Mouse (Mus musculus): ENCODE data around the gene Lctl.

Gene Lctl

DNA sequence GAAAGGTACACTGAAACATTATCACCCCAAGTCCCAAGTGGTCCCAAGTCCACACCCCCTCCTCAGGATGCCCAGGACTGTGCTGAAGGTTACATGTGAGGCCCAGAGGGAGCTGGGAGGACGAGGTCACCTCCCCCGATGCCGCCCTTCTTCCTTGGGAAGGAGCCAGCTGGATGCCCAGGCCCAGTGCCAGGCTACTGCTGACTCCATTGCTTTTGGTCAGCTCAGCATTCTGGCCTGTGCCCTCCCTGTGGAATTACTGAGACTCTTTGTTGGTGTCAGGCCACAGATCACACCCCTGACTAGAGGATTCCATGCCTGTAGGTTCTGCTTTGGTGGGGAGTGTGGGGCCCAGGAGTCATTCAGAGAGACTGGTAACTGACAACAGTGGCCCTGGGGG lies at the start of gene Lctl:
Lctl (plus strand) TSS at position 272 of the 400 bp plus-strand sequence.
- DNase-seq (ENCODE audit: low spot score in 2 of 2): no peak

DNA sequence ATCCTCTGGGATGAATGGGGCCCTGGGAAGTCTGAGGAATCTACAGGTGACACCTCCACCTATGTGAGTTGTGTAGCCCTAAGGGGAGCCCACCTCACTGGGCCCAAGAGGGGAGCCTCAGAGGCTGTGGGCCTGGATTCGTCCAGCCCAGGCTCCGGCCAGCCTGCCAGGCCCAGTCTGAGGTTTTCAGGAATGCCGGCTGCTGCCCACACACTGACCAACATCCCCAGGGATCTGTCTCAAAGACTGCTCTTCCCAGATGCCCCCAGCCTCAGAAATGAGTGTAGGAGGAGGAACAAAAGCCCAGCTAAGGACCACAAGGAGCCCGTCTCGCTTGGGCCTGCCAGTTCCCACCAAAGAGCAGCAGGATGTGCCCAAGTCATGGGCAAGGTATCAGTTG lies 49.2 kb upstream of the Lctl start:
- no peak for DNase-seq (ENCODE audit: low spot score in 2 of 2)

DNA sequence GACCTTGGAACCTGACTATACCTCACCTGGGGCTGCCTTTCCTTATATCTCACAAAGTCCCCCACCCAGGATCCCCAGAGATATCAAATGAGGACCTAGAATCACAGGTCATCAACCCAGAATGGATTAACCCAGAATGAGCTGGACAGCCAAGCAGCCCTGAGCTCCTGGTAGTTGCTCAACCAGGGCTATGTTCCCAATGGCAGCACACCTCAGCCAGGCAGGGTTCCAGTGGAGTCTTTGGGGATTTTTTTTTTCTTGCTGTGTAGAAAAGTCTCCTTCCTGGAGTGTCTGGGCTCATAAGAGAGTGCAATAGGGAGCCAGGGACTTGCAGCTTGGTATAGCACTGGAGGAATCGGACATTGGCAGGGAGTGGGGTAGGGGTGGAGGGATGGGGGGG lies 48.4 kb upstream of the Lctl start:
- no peak for DNase-seq (ENCODE audit: low spot score in 2 of 2)

DNA sequence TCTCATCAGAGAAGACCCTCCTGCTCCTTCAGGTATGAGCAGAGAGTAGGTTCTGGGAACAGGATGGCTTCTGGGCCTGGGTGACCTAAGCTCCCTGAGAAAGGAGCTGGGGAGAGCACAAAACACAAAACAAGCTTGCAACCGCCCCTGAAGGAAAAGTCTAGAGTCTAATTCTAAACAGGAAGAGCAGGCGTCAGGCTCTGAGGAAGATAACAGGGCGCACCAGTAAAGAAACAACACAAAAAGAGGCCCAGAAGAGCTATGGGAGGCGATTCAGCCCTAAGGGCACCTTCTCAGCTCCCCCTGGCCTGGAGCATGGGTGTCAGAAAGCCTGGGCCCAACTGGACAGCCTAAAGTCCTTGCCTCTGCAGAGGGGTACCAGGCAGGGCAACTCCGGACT lies 47.8 kb upstream of the Lctl start:
- DNase-seq (ENCODE audit: low spot score in 2 of 2): no peak

DNA sequence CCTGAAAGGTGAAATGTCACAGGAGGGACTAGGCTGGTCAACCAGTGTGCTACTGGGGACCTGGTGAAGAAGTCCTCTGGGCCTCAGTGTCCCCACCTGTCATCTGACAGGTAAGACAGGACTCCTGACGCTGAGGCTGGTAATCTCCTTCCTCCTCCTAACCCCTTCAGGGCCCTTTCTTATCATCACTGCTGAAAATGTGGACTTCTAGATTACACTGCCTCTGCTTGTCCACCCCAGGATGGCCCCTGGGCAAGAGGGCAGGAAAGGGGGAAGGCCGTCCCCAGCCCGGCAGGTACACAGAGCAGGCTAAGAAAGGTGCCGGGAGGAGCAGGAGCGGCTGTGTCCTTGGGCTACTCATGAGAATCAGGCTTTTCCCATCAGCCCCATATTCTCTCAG lies 46.3 kb upstream of the Lctl start:
- DNase-seq (ENCODE audit: low spot score in 2 of 2): no peak

DNA sequence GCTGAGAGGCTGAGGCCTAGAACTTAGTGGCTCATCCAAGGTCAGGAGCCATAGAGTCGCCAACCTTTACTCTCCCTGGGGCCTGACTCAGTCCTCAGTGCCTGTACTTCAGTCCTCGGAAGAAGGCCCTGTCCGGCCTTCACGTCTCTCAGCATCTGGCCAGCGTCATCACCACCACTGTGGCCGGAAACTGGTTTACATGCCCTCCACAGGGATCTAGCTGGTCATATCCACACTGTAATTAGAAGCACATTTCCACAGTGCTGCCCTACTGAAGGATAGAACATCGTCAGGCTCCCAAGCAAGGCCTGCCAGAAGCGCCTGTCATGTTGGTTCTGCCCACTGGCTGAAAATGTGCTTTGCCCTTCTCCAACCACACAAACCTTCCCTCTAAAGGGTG lies 42.1 kb upstream of the Lctl start:
- DNase-seq (ENCODE audit: low spot score in 2 of 2): no peak

DNA sequence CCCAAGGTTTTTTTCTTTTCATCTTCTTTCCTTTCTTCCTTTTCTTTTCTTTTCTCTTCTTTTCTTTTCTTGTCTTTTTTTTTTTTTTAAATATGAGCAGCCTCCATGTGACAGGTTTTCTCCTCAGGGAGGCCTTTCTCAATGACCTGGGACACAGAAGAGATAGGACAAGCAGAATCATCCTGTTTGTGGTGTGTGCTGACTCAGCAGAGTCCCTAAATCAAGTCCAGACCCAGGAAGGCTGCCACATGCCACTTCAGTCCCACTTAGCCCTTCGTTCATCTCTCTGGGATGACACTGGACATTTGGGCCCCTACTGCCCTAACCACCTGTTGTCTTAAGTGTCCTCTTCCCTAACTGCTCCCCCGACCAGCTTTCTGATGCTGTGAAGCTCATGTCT lies 40.5 kb upstream of the Lctl start:
- DNase-seq (ENCODE audit: low spot score in 2 of 2): no peak

DNA sequence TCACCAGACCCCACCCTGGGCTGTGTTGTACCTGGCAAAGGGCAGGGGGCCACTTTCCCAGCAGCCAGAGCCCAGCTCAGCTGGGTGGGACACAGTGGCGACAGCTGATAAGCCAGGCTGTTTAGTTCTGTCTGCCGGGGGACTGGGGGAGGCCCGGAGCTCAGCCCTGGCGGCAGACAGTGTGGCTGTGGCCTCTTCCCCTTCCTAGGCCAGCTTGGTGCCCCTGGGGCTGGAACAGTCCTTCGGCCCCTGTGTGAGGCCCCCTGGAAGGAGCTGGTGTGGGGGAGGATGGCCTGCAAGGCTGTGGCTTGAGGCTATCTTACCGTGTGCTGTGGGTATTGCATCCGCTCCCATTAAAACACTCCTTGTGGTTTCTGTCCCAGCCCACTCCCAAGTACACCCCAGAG lies 38.6 kb upstream of the Lctl start:
- DNase-seq (ENCODE audit: low spot score in 2 of 2): no peak

DNA sequence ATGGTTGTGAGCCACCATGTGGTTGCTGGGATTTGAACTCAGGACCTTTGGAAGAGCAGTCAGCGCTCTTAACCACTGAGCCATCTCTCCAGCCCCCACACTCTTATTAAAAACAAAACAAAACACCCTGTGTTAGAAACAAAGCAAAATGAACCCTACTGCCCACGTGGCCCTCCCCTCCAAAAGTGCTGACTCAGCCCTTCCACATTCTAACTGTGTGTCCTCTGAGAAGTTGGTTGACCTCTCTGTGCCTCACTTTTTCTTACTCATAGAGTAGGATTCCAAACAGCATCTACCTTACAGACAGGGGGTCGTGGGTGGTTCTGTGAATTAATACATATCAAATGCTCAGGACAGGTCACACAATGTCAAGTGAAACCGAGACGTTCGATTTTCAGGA lies 37.0 kb upstream of the Lctl start:
- no peak for DNase-seq (ENCODE audit: low spot score in 2 of 2)

DNA sequence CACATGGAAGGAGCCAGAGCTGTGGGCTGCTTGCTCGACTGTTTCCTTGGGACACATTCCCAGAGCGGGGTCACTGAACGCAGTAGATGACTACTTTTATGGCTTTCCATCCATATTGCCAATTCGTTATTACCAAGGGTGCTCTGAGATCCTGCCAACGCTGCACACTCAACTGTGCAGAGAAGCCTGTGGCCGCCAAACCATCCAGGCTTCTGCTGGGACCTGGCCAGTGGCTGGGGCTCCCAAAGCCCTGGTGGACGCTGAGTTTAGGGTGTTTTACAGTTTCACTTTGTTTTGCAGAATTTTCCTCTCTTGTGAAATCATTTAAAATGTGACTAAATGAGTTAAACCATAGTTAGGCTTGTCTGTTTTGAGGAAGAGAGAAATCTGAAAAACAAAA lies 32.7 kb upstream of the Lctl start:
- DNase-seq (ENCODE audit: low spot score in 2 of 2): no peak

DNA sequence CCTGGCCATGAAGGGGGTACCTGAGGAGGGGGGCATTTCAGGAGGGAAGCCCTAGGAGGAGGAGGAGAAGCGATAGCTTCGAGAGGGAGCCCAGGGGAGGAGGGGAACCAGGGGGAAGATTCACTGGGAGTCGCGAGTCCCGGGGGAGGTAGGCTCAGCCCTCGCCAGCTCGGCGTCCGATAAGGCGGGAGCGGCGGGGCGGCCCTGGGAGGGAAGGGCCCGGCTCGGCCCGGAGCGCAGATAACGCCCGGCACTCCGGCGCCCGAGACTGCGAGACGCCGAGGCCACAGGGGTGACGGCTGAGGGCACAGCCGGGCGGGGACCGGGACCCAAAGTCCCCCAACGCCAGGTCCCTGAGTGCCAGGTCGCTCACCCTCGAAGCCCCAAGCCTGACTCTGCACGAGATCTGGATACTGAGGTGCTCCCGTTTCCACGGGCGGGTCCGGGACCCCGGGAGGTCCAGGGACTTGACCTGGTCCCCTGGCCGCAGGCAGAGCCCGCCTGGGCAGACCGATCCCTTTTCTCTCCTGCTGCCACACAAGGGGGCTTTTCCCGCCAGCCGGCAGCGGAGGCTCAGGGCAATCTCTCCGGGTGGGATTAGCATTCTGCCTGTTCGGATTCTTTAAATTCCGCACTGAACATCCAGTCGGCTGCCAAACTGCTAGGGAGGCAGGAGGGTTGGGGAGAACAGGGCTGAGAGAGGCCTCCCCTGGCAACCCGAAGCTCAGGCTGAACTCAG lies 32.1 kb upstream of the Lctl start:
- peak; percentile 59 to 74 for DNase-seq (ENCODE audit: low spot score in 2 of 2)

DNA sequence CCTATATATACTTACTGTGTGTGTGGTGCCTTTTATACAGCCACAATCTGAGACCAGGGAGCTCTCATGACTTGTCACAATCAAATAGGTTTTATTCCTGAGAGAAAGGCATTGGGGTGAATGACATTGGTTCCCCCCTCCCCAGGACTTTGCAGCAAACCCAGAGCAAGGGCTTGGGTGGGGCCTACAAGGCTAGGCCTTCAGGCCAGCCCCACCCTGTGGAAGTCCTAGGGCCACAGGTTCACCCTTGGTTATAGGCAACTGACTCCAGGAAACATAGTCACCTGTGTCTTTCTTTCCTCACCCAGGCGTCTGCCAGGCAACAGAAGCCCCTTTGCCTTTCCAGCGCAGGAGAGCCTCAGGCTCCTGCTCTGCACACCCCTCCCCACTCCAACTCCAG lies 31.0 kb upstream of the Lctl start:
- no peak for DNase-seq (ENCODE audit: low spot score in 2 of 2)

DNA sequence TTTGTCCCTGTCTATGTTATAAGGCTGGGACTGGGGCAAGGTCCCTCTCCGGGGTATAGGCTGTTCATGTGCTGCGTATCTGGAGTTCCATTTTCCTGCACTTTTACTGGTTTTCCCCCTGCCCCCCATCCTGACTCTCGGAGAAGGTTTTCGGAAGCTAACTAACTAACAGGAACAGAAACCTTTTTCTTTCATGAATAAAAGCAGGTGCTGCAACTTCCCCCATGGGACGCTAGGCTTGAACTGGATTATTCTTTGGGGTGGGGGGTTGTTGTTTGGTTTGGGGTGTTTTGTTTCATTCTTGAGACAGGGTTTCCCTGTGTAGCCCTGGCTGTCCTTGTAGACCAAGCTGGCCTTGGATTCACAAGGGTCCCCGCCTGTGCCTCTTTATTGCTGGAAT lies 30.4 kb upstream of the Lctl start:
- DNase-seq (ENCODE audit: low spot score in 2 of 2): no peak

DNA sequence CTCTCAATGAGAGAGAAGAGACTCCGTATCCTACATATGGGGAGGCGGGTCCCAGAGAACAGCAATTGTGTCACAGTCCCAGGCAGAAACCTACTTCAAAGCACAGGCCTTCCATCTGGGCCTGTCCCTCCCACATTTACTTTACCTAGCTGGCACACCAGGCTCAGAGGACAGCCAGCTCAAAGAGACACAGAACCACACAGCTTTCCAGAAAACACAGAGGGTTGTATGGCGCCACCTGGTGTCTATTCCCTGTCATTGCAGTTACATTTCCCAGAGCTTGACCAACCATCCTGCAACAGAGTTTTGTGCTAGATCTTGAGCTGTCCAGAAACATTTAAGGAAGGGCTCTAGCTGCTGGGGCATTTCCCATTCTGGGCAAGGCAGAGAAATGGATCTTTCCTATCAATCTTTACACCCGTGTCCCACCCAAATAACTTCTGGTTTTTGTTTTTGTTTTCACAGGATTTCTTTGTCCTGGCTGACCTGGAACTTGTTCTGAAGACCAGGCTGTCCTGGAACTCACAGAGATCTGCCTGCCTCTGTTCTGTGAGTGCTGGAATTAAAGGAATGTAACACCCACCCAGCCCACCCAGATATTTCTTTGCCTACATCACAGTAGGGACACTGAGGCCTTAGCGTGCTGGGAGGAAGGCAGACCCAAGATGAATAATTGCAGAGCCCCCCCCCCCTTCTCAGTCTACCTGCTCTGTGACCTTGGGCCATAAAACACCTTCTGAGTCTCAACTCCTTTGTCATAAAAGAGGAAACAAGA lies 29.3 kb upstream of the Lctl start:
- peak; percentile 69 to 75 for DNase-seq (ENCODE audit: low spot score in 2 of 2)

DNA sequence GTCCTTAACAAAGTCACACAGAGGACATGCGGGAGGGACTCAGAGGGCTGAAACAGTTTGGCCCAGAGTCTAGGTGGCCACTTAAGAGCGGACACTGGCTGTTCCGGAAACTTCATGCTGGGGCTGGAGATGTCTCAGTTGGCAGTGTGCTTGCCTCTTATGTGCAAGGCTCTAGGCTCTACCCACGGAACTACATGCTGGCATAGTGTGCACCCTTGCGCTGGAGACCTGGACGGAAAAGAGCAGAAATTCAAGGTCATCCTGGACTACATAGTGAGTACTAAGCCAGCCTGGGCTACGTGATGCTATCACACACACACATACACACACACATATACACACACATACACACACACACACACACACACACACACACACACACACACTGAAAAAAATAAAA lies 28.6 kb upstream of the Lctl start:
- no peak for DNase-seq (ENCODE audit: low spot score in 2 of 2)

DNA sequence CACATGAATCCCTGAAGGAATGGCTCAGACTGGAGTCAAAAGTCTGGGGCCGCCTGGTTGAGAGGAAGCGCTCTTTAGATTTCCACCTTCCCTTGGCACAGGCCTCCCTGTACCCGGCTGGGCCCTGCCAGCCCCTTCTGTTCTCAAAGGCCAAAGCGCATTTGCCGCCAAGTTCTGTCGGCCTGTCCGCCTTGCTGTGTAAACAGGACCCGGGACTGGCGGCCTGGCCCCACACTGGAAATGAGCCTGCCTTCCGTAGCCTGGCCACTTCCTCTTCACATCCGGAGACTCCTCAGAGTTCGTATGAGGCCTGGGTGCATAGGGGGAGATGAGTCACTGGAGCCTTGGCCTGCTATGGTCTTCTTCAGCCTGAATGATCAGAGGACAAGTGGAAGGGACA lies 27.9 kb upstream of the Lctl start:
- DNase-seq (ENCODE audit: low spot score in 2 of 2): peak in 1 of 2 experiments; percentile 35

DNA sequence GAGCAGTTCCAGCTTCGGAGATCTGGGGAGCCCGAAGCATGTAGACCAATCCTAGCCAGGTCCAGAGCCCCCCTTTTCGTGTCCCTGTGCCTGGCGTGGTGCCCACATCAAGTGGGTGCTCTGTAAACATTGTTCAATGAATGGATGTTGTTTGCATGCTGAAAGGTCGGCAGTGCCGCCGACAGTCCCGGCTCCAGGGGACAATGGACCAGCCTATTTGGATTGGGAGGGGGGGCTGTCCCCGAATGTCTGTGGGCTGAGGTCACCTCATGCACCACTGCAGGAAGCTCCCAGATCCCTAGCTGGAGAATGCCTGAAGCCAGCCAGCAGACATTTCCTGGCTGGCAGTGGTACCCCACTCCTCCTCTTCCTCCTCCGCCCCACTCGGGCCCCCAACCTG lies 22.9 kb upstream of the Lctl start:
- DNase-seq (ENCODE audit: low spot score in 2 of 2): no peak

DNA sequence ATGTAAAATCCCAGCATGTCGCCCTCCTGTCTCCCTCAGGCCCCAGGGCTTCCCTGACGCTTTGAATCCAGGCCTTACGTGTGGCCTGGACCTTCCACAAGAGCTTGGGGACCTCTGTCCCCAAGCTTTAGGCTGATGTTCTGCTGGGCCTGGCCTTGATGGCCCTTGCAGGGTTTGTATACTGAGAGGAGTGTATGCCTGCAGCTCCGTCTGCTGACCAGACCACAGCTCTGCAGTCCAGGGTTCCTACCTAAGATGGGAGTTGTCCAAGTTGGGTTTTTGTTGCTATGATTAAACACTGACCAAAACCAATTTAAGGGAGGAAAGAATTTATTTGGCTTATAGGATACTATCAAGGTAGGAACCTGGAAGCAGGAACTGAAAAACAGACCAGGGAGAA lies 18.7 kb upstream of the Lctl start:
- DNase-seq (ENCODE audit: low spot score in 2 of 2): no peak

DNA sequence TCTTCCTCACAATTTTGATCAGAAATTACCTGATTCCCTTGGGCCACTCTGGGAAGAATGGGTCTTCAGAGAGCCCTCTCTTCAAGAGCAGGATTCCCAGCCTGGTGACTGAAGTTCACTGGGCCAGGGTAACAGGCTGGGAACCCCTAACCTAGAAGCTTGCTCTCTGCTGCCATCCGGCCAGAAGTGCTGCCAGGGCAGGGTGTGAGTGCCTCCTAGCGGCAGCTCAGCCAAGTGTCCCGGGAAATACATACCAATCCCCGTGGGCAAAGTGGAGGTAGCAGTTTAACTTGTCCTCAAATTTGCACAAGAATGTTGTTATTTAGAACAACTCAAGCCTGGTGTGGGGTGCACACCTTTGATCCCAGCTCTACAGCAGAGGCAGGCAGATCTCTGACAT lies 16.5 kb upstream of the Lctl start:
- DNase-seq (ENCODE audit: low spot score in 2 of 2): peak; percentile 73 to 85

DNA sequence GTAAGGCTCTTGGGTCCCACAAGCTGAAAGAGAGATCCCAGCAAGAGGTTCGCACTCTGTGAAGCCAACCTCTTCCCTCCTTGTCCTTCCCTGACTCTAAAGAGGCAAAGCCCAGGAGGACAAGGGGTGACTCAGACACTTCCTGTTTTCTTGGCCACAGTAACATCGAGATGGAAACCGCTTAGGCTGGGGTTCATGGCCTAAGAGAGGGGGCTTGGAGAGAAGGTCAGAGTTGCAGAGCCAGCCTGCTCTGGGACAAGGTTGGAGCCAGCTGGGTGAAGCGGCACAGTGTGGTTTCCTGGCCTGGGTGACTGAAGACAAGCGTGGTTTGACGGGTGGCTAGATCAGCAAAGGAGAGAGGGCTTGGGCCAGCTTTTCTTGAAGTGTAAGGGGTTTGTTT lies 11.6 kb upstream of the Lctl start:
- DNase-seq (ENCODE audit: low spot score in 2 of 2): no peak

DNA sequence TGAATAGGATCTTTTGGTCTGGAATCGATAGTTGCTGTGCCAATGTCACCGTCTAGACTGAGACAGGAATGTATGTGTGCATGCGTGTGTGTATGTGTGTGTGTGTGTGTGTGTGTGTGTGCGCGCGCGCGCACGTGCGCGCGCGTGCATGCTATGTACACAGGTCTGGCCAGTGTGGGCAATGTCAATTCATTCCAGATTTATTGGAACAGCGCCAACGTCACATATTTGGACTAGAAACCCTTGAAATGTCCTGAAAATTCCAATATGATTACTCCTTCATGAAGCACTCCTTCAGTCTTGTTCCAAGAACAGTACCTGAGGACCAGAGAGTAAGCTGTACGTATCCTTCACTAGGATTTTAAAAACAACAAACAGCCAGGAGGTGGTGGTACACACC lies 6.4 kb upstream of the Lctl start:
- DNase-seq (ENCODE audit: low spot score in 2 of 2): no peak

DNA sequence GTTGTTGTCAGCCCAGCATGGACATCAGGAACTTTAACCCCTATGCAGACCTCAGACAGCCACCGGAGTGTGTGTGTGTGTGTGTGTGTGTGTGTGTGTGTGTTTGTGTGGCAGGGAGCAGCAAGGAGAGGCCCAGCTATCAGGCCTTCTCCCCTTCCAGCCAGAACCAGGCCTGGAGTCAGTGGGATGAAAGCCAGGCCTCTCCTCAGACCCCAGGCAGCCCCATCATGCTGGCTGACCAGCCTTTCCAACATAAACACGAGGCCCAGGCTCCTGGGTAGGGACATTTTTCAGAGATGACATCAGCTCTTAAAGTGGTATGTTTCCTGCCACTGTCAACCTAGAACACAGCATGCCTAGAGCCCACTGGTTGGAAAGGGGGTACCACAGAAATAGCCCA lies 2.3 kb upstream of the Lctl start:
- DNase-seq (ENCODE audit: low spot score in 2 of 2): no peak

DNA sequence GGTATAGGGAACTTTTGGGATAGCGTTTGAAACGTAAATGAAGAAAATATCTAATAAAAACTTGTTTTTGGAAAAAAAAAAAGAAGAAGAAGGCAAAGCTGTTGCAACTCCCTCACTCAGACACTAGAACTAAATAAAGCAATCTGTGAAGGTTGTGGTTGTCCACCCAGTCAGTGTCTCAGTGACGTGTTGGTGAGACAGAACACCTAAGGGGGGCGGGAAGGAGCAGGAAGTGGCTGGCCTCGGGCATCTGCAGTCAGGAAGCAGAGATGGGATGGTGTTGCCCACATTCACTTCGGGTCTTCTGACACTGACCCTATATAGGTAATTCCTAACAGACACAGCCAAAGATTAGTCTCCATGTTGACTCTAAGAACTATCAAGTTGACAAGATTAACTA lies 1.2 kb upstream of the Lctl start:
- no peak for DNase-seq (ENCODE audit: low spot score in 2 of 2)

DNA sequence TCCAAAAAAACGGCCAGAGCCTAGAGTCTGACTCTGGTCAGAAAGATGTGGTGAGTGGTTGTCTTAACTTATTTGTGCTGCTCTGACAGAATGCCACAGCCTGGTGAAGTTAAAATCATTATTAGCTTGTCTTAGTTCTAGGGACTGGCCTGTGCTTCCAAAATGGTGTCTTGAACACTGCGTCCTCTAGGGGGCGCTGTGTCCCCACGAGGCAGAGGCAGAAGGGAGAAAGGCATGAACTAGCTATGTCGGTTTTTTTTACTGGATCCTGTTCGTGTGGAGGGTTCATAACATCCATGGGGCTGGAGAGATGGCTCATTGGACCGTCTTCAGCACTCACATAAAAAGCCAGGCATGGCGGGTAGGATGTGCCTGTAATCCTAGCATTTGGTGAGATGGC lies 3.0 kb downstream of the Lctl start:
- peak; percentile 48 to 81 for DNase-seq (ENCODE audit: low spot score in 2 of 2)

Measured in spleen, postnatal 10 days (tissue).